Mouse (Mus musculus) testis, postnatal 10 days (tissue): ENCODE measurements around the gene Ifrd1.
"Not testable (repeated sequence)": the region's sequence is repeated elsewhere in the genome, so short reads cannot be mapped to it uniquely, and the experiment has no call there.

Experiments
- DNase-seq: peaks from one replicate; pipeline ENCODE4 v3.0.0; 2021; ENCODE audit warnings: low spot score

The Ifrd1 gene

DNA sequence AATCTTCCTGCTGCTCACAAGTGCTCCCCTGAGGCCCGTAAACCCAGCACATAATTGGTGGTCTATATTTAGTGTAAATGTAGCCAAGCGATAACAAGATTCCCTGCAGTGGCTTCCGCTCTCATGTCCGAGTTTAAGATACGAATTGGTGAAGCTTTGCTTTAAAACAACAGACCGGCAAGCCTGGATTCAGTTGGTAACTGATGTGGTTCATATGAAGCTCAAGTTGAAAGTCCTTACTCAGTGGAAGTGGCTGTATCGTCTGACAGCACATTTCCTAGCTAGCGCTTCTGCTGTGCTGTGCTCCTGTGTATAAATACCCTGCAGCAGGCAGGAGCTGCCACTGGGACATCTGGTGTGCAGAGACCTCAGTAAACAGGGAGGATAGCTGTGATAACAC lies 49.0 kb downstream of the Ifrd1 start, which contains the start of gene Lsmem1:
Gene Lsmem1, minus strand, starts transcription at position 189 of the 400 bp plus-strand sequence.
- no peak for DNase-seq

DNA sequence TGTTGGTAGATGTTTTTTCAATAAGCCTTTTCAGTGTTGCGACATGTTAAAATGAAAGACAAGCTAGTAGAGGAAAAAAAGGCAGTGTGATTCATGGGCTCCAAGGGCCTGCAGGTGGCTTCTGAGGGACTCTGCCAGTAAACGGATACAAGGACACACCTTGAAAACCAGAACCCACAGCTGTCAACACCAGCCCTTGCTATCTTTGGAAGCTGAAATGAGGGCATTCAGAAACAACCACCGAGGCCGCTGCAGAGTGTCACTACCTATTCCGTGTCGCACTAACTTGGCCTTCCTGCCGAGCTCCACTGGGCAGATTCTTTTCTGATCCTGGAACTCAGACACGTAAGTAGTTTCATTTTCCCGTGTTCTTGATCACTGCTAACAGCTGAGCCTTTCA lies 49.9 kb downstream of the Ifrd1 start:
- DNase-seq, result no peak

- DNase-seq, result no peak
Observed at GRCm38 (mm10) chr12:40198019-40198418, 50.3 kb downstream of the Ifrd1 start.

DNA sequence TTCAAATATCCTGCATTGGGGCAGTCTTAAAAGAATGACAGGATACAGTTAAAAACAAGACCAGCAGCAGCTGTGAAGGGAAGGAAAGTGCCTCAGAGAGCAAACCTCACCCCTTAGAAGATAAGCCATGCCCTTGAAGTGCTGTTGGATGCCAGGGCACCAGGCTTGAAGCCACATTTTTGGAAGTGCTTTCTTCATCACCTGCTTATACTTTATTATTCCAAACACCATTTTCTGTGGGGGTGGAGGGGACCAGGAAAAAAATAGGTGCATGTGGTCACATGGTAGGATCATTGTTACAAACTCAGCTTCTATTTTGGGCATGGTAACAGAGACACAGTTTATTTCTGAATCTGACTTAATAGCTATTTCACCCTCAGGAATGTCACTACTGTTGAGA lies 50.8 kb downstream of the Ifrd1 start:
- DNase-seq, result no peak

- DNase-seq, result no peak
Observed at GRCm38 (mm10) chr12:40185474-40185873, 62.8 kb downstream of the Ifrd1 start.

DNA sequence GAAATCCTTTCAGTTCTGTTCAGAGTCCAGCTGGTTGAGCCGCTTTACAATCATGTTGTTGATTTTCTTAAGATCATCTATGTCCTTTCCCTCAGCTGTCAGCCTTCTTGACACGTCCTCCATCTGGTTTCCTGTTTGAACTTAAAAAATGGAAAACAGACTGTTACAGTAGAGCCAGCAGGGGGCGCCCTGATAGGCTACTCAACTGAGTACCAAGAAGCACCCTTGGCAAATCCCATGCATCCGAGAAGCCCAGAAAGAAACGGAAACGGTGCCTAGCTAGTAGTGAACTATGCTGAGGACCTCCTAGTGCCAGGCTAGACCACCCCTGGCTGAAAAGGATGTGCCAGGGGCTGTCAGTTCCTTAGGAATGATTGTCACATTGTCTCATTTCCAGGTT lies 71.2 kb downstream of the Ifrd1 start:
- peak; percentile 66 for DNase-seq

- no peak for DNase-seq
Observed at GRCm38 (mm10) chr12:40176158-40176557, 72.1 kb downstream of the Ifrd1 start.

DNA sequence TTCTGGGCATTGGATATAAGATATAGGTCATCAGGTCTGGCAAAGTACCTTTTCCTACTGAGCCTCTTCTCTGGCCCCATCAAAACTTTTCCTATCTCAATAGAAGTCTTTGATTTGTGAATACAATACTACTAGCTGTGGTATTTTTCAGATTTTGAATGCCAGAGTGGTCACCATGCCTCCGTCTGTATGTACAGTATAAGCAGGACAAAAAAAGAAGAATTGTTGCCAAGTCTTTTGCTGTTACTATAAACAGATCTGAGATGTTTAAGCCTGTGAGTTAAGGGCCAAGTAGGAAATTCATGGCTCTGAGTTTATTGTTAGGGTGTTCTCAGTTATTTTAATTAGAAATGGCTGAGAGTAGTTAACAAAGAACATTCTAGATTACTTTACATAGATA lies 73.1 kb downstream of the Ifrd1 start:
- DNase-seq, result not testable (repeated sequence)

DNA sequence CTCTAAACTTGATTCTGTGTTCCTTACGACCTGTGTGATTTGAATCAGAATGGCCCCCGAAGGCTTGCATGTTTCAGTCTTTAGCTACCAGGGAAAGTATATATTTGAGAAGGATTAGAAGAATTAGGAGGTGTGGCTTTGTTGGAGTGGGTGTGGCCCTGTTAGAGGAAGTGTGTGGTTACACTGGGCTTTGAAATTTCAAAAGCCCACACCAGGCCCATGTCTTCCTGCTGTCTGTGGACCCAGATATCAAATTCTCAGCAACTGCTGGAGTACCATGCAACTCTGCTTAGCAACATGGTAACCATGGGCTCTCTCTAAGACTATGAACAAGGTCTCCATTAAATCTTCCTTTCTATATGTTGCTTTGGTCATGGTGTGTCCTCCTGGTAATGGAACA lies 76.7 kb downstream of the Ifrd1 start:
- no peak for DNase-seq

DNA sequence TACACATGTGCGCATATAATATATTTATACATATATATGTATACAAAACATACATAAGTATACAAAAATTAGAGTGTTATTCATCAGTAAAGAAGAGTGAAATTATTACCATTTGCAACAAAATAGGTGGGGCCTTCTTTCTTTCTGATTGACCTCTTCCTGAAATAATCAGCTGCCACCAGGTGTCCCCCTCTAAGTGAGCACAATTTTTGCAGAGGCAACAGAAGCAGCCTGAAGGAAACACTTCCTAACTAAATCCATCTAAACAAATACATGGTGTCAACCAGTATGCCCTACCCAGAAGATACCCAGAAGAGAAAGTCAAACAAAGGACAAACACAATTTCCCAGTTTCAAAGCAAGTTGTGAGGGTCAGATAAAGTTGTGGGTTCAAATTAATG lies 78.6 kb downstream of the Ifrd1 start:
- no peak for DNase-seq

- no peak for DNase-seq
Observed at GRCm38 (mm10) chr12:40164621-40165020, 83.7 kb downstream of the Ifrd1 start.

DNA sequence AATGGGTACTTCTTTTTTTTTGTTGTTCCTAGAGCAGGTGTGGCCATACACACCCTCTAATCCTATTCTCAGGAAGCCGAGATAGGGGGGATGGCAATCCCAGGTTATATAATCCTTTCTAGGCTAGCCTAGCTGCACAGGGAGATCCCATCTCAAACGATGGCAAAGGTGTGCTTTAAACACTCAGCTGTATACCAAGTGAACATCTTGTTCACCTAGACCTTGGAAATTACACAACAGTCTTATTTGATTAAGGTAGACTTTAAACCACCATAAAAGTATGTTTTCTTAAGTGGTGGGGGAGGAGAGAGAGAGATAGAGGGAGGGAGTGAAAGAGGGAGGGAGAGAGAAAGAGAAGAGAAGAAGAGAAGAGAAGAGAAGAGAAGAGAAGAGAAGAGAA lies 87.5 kb downstream of the Ifrd1 start:
- no peak for DNase-seq

DNA sequence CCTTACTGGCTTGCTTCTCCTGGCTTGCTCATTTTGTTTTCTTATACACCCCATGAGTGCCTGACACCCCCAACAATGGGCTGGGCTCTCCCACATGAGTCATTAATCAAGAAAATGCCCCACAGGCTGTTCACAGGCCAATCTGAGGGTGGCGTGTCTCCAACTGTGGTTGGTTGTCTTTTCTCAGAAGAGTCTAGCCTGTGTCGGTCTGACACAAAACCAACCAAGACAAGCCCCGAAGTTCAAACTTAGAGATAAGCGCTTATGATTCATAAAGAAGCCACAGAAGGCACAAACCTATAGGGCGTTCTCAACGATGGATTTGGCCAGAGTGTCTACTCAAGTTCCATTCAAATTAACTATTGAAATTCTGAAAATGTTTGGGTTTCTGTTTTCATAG lies 94.1 kb downstream of the Ifrd1 start:
- DNase-seq, result no peak

GRCm38 (mm10) chr12:40152353-40153069 lies 95.8 kb downstream of the Ifrd1 start:
- no peak for DNase-seq
